Mouse (Mus musculus) ES-CJ7 (cell line): ENCODE results near the gene Kcnn1.
A peak's percentile ranks its signal among the peaks of the same experiment; 100 is the strongest.

Experiments used
- DNase-seq: peaks from one replicate; pipeline ENCODE4 v3.0.0; 2011; ENCODE audit warnings: low read depth, low spot score

Gene Kcnn1

DNA sequence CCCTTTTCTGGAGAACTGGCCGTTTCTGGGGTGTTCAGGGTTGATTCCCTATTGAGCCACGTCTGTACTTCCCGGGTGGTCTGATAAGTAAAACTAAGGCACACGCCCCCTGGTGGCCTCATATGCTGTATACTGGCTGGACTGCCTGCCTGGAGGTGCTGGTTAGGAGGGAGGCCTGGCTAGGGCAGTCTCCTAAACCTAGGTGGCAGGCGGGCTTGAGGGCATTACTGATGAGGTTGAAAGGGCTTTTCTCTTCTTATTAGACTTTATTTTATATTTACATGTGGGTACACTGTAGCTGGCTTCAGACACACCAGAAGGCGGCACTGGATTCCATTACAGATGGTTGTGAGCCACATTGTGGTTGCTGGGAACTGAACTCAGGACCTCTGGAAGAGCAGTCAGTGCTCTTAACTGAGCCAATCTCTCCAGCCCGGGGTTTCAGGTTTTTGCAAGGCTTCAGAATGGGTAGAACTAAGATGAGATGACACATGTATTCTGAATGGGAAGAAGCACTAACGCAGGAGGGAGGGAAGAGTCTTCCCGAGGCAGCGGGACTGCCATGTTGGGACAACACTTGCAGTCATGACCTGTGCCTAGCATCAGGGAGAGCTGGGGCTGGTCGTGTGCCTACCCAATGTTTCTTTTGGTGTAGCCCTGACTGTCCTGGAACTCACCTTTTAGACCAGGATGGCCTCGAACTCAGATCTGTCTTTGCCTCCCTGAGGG lies 30.8 kb upstream of the Kcnn1 start:
- DNase-seq = peak; percentile 94

DNA sequence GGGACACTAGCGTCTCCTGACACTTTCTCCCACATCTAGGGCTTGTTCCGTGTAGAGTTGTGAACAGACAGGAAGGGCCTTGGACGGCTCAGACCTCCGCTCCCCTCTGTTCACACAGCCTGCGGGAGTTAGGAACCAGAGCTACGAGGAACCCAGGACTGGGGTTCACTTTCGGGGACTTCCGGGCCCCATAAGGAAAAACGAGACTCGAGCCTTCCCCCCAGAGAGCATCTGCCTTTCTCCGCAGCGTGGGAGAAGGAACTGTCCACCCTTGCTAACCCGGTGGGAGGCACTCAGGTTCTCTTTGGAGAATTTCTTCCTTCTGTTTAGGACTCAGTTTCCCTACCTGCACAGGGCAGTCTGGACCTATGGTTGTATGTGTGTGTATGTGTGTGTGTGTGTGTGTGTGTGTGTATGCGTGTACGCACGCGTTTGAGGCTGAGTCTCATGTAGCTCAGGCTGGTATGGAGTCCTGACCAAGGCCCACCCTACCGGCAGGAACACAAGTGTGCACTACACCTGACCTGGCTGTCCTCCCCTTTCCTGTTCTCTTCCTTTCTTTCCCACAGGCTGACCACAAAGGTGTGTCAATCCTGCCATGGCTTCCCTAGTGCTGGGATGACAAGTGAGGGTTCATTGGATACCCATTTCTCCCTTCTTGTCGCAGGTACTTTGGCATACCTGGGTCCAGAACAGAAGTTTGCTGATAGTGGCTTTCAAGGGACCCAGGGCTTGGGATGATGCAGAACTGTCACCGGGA lies 30.0 kb upstream of the Kcnn1 start:
- peak; percentile 51 for DNase-seq

DNA sequence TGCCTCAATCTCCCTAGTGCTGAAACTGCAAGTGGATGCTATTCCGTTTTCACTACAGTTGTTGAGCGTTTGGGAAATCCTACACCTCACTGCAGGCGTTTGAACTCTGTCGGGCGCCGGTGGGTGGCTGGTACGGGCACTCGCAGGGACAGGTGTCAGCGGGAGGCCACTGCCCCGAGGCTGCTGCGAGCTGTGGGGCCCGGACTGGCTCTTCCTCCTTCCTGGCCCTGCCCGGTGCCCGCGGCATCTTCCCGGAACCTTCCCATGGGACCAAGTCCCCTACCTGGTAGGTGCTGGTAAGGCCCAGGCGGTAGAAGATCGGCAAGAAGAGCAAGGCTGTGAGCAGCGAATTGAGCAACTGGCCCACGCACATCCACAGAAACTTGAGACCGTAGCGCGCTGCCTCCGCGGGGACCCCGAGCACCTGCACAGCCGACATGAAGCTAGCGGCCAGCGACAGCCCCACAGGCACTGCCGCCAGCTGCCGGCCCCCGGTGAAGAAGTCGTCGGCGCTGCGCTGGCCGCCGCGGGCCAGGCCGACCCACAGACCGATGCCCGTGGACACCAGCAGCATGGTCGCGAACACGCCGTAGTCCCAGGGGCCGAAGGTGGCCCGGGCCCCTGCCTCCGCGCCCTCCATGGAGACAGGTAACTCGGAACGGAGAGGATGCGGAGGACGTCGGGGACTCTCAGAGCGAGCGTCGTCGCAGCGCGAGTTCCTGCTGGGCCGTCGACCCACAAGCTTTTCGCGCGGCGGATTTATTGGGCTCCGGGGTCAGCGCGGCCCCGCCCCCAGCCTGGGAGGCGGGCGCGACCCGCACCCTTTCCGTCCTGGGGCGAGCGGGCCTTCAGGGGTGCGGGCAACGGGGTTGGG lies 29.2 kb upstream of the Kcnn1 start, which contains the start of gene Slc5a5:
Slc5a5 (minus strand) TSS at position 736 of the 874 bp plus-strand sequence.
- no peak for DNase-seq

DNA sequence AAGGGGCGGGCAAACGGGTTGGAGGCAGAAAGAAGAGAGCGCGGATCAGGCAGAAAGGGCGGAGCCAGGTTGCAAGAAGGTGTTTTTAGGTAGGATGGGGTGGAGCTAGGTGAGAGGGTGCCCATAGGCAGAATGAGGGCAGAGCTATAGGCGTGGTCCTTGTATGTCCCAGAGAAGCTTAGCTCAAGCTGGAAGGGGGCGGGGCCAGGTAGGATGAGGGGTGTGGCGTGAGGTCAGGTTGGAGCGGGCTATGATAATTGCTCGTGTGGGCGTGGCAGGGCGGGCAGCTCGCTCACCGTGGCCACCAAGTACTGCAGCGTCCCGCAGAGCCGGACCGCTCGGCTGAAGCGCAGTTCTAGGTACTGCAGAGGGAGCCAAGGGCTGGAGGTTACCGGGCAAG lies 28.3 kb upstream of the Kcnn1 start:
- DNase-seq = peak; percentile 97

DNA sequence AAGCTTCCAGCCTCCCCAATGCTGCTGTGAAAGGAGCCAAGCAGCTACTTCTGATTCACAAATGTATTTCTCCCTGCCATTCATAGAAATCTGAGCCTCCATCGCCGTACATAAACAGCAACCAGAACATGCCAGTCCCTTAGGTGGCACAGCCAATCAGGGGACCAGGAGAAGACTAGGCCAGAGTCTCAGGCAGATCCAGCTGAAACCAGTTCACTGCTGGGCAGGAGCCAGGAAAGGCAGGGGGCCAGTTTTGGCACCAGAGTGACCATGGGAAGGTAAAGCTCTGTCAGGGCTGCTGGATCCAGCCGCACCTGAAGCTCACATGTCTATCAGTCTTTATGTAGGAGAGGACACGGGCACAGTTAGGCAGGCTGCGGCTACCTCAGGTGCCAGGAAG lies 27.6 kb upstream of the Kcnn1 start:
- no peak for DNase-seq

DNA sequence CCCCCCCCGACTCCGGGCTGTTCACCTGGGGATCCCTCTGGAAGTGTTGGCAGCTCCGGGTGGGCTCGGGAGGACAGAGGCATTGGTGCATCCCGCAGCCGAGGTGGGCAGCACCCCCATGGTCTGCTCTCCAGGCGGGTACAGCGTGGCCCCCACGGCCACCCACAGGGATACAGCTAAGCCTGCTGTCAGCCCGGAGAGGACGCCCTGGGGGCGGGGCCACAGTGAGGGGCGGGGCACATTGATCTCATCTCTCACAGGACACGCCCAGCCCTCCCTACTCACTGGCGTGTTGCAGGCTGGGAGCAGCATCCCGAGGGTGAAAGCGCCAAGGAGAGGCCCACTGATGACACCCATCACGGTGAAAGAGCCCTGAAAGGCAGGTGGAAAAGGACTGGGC lies 24.6 kb upstream of the Kcnn1 start:
- peak; percentile 88 for DNase-seq

DNA sequence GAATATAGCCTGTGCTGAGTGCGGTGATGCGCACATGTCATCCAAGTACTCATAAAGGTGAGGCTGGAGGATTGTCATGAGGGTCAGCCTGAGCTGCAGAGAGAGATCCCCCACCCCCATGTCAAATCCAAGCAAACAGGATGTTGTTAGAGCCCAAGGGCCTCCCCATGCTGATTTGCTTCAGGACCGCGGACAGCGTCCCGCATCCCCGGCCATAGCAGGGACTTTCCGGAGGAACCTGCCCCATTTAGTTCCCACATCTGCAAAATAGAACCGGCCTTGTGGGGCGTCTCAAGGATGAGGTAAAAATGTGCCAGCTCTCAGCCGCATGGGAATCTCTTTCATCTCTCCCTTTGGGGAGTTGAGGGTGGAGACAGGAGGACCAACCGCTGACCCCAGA lies 22.6 kb upstream of the Kcnn1 start:
- DNase-seq = peak; percentile 79

DNA sequence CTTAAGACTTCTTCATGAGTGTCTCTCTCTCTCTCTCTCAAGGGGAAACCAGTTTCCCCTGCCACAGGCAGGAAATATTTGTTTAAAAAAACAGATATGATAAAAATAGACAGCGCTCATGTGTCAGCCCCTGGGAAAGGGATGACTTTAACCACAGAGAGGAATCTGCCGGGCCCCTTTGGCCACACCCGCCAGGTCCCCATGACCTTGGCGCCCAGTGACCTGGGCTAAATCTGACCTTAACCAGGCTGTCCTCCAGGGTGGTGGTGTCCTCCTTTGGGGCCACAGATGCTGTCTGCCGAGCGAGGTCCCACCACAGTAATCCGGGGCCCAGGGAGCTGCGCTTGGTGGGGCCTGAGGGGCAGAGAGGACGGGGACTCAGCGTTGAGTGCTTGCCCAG lies 21.6 kb upstream of the Kcnn1 start:
- no peak for DNase-seq

DNA sequence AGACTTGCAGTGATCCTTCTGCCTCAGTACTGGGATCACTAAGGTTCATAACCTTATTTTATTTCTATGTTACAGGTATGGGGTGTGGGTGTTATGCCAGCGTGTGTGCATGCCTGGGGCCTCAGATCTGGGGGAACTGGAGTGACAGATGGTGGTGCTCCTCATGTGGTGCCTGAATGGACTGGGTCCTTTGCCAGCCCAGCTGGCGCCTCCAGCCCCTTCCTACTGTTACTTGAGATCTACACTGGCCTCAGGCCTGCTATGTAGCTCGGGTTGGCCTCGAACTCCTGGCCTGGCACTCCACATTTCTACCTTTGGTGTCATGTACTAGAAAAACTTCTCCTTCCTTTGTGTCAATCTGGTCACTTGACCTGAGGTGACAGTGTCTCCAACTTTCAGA lies 21.1 kb upstream of the Kcnn1 start:
- DNase-seq = no peak

DNA sequence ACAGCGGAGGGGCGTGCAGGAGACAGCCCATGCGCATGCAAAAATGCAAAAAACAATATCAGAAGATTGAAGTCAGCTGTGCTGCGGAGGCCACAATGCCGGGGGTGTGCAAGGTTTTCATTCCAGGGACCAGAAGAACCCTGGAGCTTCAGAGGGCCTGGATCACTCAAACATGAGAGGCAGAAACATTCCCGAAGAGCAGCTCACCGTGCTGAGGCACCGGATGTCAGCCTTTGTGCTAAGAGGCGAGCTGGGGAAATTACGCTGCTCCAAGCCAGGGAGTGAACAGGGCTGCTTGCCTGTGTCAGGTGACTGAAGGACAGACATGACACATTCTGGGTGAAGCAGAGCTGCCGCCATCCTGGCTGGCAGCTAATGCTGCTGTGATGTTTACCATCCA lies 17.5 kb upstream of the Kcnn1 start:
- DNase-seq = no peak

DNA sequence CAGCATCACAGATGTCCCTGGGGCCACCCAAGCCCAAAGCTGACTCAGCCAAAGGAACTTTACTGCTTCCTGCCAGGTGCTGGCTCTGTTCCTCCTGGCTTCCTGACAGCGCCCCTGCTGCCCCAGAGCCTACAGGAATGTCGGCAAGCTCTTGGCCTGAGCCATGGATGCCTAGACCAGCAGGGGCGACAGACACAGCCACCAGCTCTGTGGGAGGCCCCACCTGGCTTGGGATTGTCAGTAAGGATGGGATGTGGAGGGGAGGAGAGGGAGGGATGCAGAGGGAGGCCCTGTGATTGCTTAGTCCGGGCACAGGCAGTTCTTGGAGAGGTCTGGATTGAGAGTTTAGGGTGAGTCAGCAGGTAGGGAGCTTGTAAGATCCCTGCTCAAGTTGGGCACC lies 17.1 kb upstream of the Kcnn1 start:
- peak; percentile 80 for DNase-seq

DNA sequence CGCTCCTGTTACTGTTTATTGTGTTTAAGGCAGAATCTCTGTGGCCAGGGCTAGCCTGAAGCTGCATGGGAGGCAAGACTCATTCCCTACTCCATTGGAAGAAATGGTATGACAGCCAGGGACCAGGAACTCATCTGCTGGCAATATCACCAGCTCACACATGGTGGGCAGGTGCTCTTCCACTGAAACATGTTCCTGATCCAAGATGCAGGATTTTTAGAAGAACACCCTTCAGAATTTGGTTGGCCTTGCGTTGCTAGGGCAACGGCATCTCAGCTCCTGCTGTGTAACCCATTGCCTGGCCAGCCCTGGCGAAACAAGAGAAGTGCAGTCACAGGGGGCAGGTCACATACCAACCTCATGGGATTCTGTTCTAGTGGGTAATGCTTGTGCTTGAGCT lies 16.4 kb upstream of the Kcnn1 start:
- no peak for DNase-seq

DNA sequence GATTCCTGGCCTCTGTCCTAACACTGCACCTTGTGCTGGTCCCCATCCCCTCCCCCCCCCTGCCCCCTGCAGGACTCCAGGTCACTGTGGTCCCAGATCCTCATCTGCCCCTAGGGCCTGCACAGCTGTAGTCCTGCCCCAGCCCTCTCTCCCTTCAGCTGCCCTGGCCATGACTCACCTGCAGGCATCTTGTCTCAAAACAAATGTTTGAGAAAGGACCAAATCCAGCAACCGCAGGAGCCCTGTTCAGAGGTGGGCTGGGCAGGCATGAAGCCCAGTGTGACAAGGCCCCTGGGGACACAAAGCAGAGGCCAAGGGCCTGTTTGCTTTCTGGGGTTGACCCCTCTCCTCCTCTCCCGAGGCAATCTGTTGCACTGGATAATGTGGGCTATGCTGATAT lies 15.1 kb upstream of the Kcnn1 start:
- DNase-seq = no peak

DNA sequence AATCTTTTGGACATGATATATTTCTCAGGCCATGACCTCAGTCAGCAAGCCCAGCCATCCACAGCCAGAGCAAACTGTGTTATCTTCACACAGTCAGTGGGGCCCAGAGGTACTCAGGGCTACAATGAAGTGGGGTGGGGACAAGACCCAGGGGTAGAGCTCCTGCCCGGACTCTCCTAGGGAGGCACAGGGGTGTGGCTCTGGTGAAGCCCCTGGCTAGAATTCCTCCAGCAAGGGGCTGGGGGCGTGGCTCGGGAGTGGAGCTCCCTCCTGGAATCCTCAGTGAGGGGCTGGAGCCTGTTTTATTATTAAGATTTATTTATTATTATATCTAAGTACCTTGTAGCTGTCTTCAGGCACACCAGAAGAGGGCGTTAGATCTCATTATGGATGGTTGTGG lies 13.3 kb upstream of the Kcnn1 start:
- DNase-seq = peak; percentile 69

DNA sequence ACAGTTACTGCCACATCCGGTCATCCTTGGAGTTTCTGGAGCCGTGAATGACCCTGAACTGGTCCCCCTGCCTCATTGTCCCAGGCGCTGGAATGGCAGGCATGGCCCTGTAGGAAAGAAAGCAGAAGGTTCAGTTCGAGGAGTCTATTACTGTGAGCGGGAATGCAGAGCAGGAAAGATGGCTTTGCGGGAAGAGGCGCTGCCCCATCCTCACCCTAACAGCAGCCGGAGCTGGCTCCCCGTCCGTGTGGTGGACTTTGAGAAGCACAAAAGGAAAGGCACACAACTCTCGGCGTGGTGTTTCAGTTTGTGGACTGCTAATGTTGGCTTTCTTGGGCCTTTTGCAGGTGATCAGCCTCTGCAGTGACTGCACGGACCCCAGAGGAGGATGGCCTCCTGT lies 11.4 kb upstream of the Kcnn1 start:
- no peak for DNase-seq

DNA sequence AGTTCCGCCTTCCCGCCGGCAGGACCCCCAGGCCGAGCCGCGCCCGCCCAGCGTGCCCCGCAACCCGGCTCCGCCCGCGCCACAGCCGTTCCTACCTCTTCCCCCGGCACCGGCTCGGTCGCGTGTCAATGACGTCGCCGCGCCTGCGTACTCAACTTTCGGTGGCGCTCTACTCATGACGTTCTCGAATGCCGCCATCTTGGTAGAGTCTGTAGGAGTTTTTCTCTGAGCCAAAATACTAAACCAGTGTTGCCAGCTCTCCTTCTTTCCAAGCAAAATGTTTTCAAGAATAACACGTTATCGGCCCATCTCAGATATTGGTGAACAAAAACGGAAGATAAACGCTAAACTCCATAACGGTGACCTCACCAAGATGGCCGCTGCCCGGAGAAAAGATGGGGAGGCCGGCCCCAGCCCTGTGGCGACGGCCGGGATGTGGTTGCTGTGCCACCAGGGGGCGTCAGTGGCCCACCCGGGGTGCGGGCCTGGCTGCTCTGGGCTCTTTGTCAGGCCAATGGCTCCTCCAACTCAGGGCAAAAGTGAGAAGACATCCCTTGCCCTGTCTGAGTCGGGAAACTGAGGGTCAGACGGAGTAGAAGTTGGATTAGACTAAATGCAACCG lies 10.4 kb upstream of the Kcnn1 start, which contains the start of gene Ccdc124:
Ccdc124 (minus strand) TSS at position 572 of the 622 bp plus-strand sequence.
- peak; percentile 96 for DNase-seq

DNA sequence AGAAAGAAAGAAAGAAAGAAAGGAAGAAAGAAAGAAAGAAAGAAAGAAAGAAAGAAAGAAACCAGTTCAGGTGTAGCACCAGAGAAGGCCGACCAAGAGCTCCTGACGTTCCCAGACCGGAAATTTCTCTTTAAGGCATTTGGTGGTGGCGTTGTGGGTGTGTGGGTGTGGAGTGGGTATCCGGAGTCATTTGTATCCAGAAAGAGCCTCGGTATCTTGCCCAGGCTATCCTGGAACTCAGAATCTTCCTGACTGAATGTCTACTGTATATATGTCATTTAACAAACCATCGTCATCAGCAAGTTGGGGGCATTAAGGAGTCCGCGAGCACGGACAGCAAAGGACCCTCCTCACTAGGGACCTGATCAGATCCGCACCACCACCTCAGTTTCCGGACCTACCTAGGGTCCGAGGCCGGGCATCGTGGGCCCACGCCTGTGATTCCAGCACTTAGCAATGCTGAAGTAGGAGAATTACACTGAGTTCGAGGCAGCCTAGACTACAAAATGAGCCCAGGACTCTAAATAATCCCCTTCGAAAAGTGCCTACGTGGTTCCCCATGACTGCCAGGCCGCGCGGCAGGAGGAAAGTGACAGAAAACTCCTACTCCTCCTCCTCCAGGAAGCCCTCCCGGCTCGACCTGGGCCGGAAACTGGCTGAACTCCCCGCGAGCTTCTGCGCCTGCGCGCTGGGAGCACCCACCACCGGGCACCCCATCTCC lies 9.7 kb upstream of the Kcnn1 start:
- no peak for DNase-seq

DNA sequence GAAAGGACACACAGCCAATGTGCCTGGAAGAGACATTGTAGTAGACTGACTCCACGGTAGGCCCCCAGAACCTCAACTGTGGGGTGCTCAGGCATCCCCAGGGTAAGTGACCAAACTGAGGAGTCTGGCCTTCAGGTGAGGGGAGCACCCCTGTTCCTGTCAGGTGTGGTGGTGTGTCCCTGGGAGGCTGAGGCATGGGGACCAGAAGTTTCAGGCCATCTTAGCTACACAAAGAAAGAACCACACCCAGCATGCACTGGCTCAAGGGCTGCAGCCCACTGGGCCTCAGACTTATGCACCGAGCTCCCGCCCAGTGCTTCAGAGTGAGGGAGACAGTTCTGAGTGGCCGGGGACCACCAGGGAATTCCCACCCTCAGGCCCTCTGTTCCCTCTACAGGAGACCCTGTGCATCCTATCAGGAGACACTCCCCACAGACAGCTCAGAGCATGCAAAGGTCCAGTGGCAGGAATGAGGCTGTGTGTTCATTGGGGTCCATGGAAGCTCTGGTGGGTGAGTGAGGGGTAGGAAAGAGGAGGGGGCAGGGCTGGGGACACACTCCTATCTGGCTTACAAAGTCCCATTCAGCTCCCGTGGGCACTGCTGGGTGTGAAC lies 8.2 kb upstream of the Kcnn1 start:
- DNase-seq = no peak

DNA sequence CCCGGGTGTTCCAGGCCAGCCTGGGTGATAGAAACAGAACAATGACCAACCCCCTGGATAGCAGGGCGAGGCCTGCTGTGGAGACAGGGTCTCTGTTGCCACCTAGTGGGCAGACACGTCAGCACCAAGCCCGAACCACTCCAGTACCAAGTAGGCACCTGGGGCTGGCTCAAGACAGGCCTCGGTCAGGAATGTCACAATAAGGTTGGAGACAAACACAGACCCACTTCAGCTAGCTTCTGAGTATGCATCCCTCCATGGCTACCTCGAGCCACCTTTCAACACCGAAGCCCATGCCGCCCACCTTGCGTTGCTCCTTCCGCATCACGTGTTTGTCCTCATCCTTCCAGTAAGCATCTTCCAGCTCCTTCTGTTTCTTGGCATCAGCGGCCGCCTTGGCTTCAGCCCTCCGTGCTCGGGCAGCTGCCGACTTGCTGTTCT lies 6.6 kb upstream of the Kcnn1 start:
- peak; percentile 94 for DNase-seq

DNA sequence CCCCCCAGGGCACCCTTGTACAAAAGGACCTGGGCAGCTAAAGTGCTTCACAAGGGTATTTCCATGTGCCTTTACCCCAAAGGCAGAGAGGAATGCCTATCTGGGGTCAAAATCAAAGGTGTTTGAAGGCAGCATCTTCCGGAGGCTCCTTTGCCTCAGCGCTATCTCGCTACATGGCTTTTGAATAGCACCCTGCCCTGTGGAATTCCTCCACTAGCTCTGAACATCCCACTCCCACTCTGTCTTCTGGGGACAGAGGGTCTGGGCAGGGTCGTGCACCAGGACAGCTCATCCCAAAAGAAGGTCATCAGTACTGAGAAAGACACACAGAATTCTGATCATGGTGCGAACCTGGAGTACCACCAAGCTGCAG lies 6.1 kb upstream of the Kcnn1 start:
- no peak for DNase-seq
